Mouse (Mus musculus): ENCODE measurements at regions not wholly inside any gene's neighbourhood (a gene's known extent, or its start where the extent isn't known, plus 50 kb on each side); places are given as distances from the start of the nearest gene placed in this dataset.

DNA sequence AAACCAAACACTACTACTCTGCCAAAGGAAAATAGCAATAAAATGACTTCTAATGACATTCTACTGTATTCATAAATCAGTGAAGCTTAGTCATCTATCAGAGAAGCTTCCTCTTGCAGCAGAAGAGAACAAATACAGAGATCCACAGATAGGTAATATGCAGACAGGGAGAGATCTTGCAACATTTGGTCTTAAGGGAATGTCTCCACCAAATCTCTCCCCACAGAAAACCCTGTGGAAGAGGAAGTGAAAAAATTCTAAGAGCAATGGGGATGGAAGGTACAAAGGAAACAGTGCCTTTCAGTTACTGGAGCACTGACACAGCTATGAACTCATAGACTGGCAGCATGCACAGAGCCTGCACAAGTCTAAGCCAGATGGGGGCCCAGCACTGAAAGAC is 202.4 kb upstream of the Dkk2 start:
- TF ChIP-seq POLR2A (IDR thresholded peaks at IDR 0.05; ENCODE audit: extremely low read depth, insufficient read depth, low read length) (no peak), CTCF (IDR thresholded peaks at IDR 0.05; ENCODE audit: extremely low read depth, insufficient read depth, low read length) (no peak)
